Mouse (Mus musculus) spleen, adult 12 weeks (tissue): Measurements from ENCODE around the gene Abcg4.

Source experiments
- DNase-seq: peaks from one replicate; pipeline ENCODE4 v3.0.0; 2022; ENCODE audit warnings: low spot score

The Abcg4 gene

GRCm38 (mm10) chr9:44239447-44239846 lies 49.0 kb downstream of the Abcg4 start:
- DNase-seq, result no peak

- no peak for DNase-seq
Observed at GRCm38 (mm10) chr9:44238501-44239190, 49.8 kb downstream of the Abcg4 start.

GRCm38 (mm10) chr9:44237128-44237527 lies 51.3 kb downstream of the Abcg4 start:
- DNase-seq, result no peak

- DNase-seq, result no peak
Observed at GRCm38 (mm10) chr9:44236601-44237000, 51.8 kb downstream of the Abcg4 start.

- peak; percentile 57 for DNase-seq
Observed at GRCm38 (mm10) chr9:44234479-44235427, 53.7 kb downstream of the Abcg4 start.

GRCm38 (mm10) chr9:44233802-44234478 lies 54.5 kb downstream of the Abcg4 start, which contains the start of gene Cbl:
Gene Cbl, minus strand, starts transcription at chr9:44234049.
- peak; percentile 96 for DNase-seq

- DNase-seq, result no peak
Observed at GRCm38 (mm10) chr9:44233021-44233801, 55.2 kb downstream of the Abcg4 start.

GRCm38 (mm10) chr9:44231609-44232008 lies 56.8 kb downstream of the Abcg4 start:
- no peak for DNase-seq

GRCm38 (mm10) chr9:44225993-44226392 lies 62.4 kb downstream of the Abcg4 start:
- no peak for DNase-seq
